Mouse (Mus musculus) Patski (cell line): ENCODE results near the gene Ipo5. TPM values are rescaled to one million over a fixed set of nuclear protein-coding genes. Genes with fewer than 3 reads are reported as not detected.

Experiments
- ATAC-seq: fragments of 100-300 bp; one replicate; pipeline ENCODE4 v1.8.0; 2021
- CTCF ChIA-PET: fragments of 350-600 bp; sonication (Branson Sonifier 250); formaldehyde crosslinking; loops from one replicate; lab custom pipeline; 2022; ENCODE audit warnings: inconsistent platforms; lab: Charles Lee
- POLR2A ChIA-PET: fragments of 350-600 bp; sonication (Branson Sonifier 250); formaldehyde crosslinking; loops from one replicate; lab custom pipeline; 2022; ENCODE audit warnings: antibody characterized with exemption, inconsistent platforms; lab: Charles Lee
- DNase-seq: peaks from one replicate; pipeline ENCODE4 v3.0.0-alpha.2; 2011; ENCODE audit warnings: low read depth, low spot score
- H3K27me3 ChIP-seq: fragments of 371-371 bp; one replicate; pipeline ENCODE4 v1.5.1; 2021
- CTCF ChIP-seq: fragments of 100-300 bp; IDR thresholded peaks from one replicate; pipeline ENCODE4 v1.5.1; 2021
- in situ Hi-C: fragments of 300-500 bp; cut with MboI; formaldehyde crosslinking; loops from 3 replicates; pipeline ENCODE4 v1.11.1; 2018; ENCODE audit warnings: low pct_unique_long_range_greater_than_20kb, mixed read lengths
- polyA plus RNA-seq: library from polyadenylated mRNA; unstranded; gene quantifications from one replicate; pipeline ENCODE4 v1.2.3, GENCODE M21; 2021

Ipo5 gene
- 137 TPM for polyA plus RNA-seq

GRCm38 (mm10) chr14:120910733-120911324, at the start of gene Ipo5:
Gene Ipo5, plus strand, starts transcription at chr14:120911224.
- ChIA-PET CTCF (interaction anchor here (1.3 to 1.8 kb wide), 2 partner anchors 75 to 79 kb away, joined by 3 to 9 read pairs; no protein-coding TSS in a partner anchor), POLR2A (no interaction called here)
- in situ Hi-C loops, result no loop called here
- DNase-seq (peak; percentile 56), ATAC-seq (peak; percentile 94)
- H3K27me3 ChIP-seq, result no peaks in the 10 kb centered on the region
- no peak for TF ChIP-seq CTCF

- TF ChIP-seq CTCF, result no peak
- H3K27me3 ChIP-seq, result no peaks in the 10 kb centered on the region
- ATAC-seq (no peak), DNase-seq (no peak)
- CTCF ChIA-PET, result interaction anchor here (1.5 kb wide), 1 partner anchor 13 kb away, joined by 3 read pairs; no protein-coding TSS in a partner anchor
- in situ Hi-C loops, result no loop called here
- POLR2A ChIA-PET, result no interaction called here
These were observed 47.8 kb upstream of the Ipo5 start for GRCm38 (mm10) chr14:120863205-120863604.

GRCm38 (mm10) chr14:120864896-120865295, 46.1 kb upstream of the Ipo5 start:
- ATAC-seq, result no peak
- DNase-seq, result no peak
- ChIA-PET CTCF (interaction anchor here (0.8 kb wide), 1 partner anchor 42 kb away, joined by 4 read pairs; no protein-coding TSS in a partner anchor), POLR2A (no interaction called here)
- H3K27me3 ChIP-seq, result no peaks in the 10 kb centered on the region
- no peak for TF ChIP-seq CTCF
- in situ Hi-C loops, result no loop called here

GRCm38 (mm10) chr14:120866573-120866972, 44.5 kb upstream of the Ipo5 start:
- H3K27me3 ChIP-seq, result no peaks in the 10 kb centered on the region
- no peak for ATAC-seq
- ChIA-PET POLR2A (no interaction called here), CTCF (no interaction called here)
- DNase-seq, result no peak
- in situ Hi-C loops, result no loop called here
- no peak for TF ChIP-seq CTCF

GRCm38 (mm10) chr14:120867121-120867520, 43.9 kb upstream of the Ipo5 start:
- in situ Hi-C loops, result no loop called here
- TF ChIP-seq CTCF, result no peak
- DNase-seq (no peak), ATAC-seq (no peak)
- POLR2A ChIA-PET, result no interaction called here
- CTCF ChIA-PET, result no interaction called here
- H3K27me3 ChIP-seq, result no peaks in the 10 kb centered on the region

GRCm38 (mm10) chr14:120868494-120868893, 42.5 kb upstream of the Ipo5 start:
- no peak for TF ChIP-seq CTCF
- in situ Hi-C loops, result no loop called here
- ATAC-seq (peak; percentile 87), DNase-seq (no peak)
- H3K27me3 ChIP-seq, result no peaks in the 10 kb centered on the region
- POLR2A ChIA-PET, result no interaction called here
- CTCF ChIA-PET, result no interaction called here

- DNase-seq (no peak), ATAC-seq (no peak)
- no peak for TF ChIP-seq CTCF
- POLR2A ChIA-PET, result no interaction called here
- CTCF ChIA-PET, result interaction anchor here (0.7 to 1.7 kb wide), 4 partner anchors 9 to 39 kb away, joined by 3 to 5 read pairs (median 4); no protein-coding TSS in a partner anchor
- H3K27me3 ChIP-seq, result no peaks in the 10 kb centered on the region
- in situ Hi-C loops, result no loop called here
These were observed 40.3 kb upstream of the Ipo5 start for GRCm38 (mm10) chr14:120870736-120871135.

GRCm38 (mm10) chr14:120874397-120874796, 36.6 kb upstream of the Ipo5 start:
- ChIA-PET CTCF (no interaction called here), POLR2A (no interaction called here)
- no peaks in the 10 kb centered on the region for H3K27me3 ChIP-seq
- ATAC-seq (no peak), DNase-seq (no peak)
- TF ChIP-seq CTCF, result no peak
- in situ Hi-C loops, result no loop called here

- POLR2A ChIA-PET, result no interaction called here
- in situ Hi-C loops, result no loop called here
- no peak for DNase-seq
- no peak for TF ChIP-seq CTCF
- no peaks in the 10 kb centered on the region for H3K27me3 ChIP-seq
- ATAC-seq, result no peak
- CTCF ChIA-PET, result interaction anchor here (1.1 to 1.5 kb wide), 3 partner anchors 13 to 26 kb away, joined by 3 to 4 read pairs (median 3); no protein-coding TSS in a partner anchor
These were observed 35.9 kb upstream of the Ipo5 start for GRCm38 (mm10) chr14:120875144-120875543.

GRCm38 (mm10) chr14:120875811-120876388, 35.1 kb upstream of the Ipo5 start:
- in situ Hi-C loops, result no loop called here
- POLR2A ChIA-PET, result interaction anchor here (0.6 kb wide), 1 partner anchor 834 kb away, joined by 3 read pairs; no protein-coding TSS in a partner anchor
- CTCF ChIA-PET, result interaction anchor here (1.1 to 1.5 kb wide), 3 partner anchors 14 to 26 kb away, joined by 3 to 4 read pairs (median 3); no protein-coding TSS in a partner anchor
- no peak for DNase-seq
- no peak for ATAC-seq
- no peaks in the 10 kb centered on the region for H3K27me3 ChIP-seq
- TF ChIP-seq CTCF, result no peak

GRCm38 (mm10) chr14:120877147-120877546, 33.9 kb upstream of the Ipo5 start:
- ATAC-seq (no peak), DNase-seq (no peak)
- H3K27me3 ChIP-seq, result no peaks in the 10 kb centered on the region
- in situ Hi-C loops, result no loop called here
- ChIA-PET POLR2A (no interaction called here), CTCF (no interaction called here)
- no peak for TF ChIP-seq CTCF
